Mouse (Mus musculus) midbrain, postnatal 0 days (tissue): Measurements from ENCODE around the gene Nudt3. TPM values are rescaled to one million over a fixed set of nuclear protein-coding genes. Genes with fewer than 3 reads are reported as not detected.

Experiments used
- ATAC-seq: fragments of 200-750 bp; cut with Nextera tagmentation; 2 replicates; pipeline ENCODE4 v1.8.0; 2017; ENCODE audit warnings: moderate number of reproducible peaks, mild to moderate bottlenecking, moderate TSS enrichment, moderate library complexity; ENCODE audit not compliant: low FRiP score
- DNase-seq: peaks from one replicate; pipeline ENCODE4 v3.0.0-alpha.2; 2015; ENCODE audit warnings: low spot score
- H3K27ac ChIP-seq: fragments of 300-500 bp; sonication (generic); 2 replicates; pipeline ENCODE4 v1.5.1; 2014; ENCODE audit warnings: low read depth, mild to moderate bottlenecking, low read length, mixed read lengths
- H3K27me3 ChIP-seq: fragments of 300-500 bp; sonication (generic); 2 replicates; pipeline ENCODE4 v1.6.1; 2014; ENCODE audit warnings: low read length, control low read depth, mixed read lengths; ENCODE audit not compliant: insufficient read depth
- H3K36me3 ChIP-seq: fragments of 300-500 bp; sonication (generic); 2 replicates; pipeline ENCODE4 v1.6.1; 2014; ENCODE audit warnings: low read length, control low read depth, mixed read lengths; ENCODE audit not compliant: insufficient read depth
- H3K4me1 ChIP-seq: fragments of 300-500 bp; sonication (generic); 2 replicates; pipeline ENCODE4 v1.6.1; 2014; ENCODE audit warnings: mild to moderate bottlenecking, control low read depth, antibody characterized with exemption, low read length, mixed read lengths; ENCODE audit not compliant: insufficient read depth
- H3K4me2 ChIP-seq: fragments of 300-500 bp; sonication (generic); 2 replicates; pipeline ENCODE4 v1.6.1; 2014; ENCODE audit warnings: low read depth, mild to moderate bottlenecking, low read length, mixed read lengths; ENCODE audit not compliant: poor library complexity, severe bottlenecking
- H3K4me3 ChIP-seq: fragments of 300-500 bp; sonication (generic); 2 replicates; pipeline ENCODE4 v1.5.1; 2014; ENCODE audit warnings: low read depth, mild to moderate bottlenecking, low read length, moderate library complexity
- H3K9ac ChIP-seq: fragments of 300-500 bp; sonication (generic); replicated peaks from 2 replicates; pipeline ENCODE4 v1.6.1; 2014; ENCODE audit warnings: mild to moderate bottlenecking, low read length, moderate library complexity, mixed read lengths; ENCODE audit not compliant: poor library complexity, severe bottlenecking
- H3K9me3 ChIP-seq: fragments of 300-500 bp; sonication (generic); 2 replicates; pipeline ENCODE4 v1.6.1; 2016; ENCODE audit warnings: low read length, control low read depth
- CTCF ChIP-seq: IDR thresholded peaks from 2 replicates; pipeline ENCODE4 v1.5.1; 2016; ENCODE audit warnings: antibody characterized with exemption, mild to moderate bottlenecking
- WGBS: fragments of 180-500 bp; shearing (Covaris S2); extraction: QIAGEN DNeasy Blood & Tissue Kit; methylation state at CpG from one replicate; pipeline ENCODE4 v1.1.7; 2014; 5-methylcytosine and 5-hydroxymethylcytosine counted together
- polyA plus RNA-seq: library from polyadenylated mRNA; unstranded; fragments of >200 nt; fragmentation: Nextera tagmentation; extraction: Ambion mirVana; gene quantifications from 2 replicates; pipeline ENCODE4 v1.2.1, GENCODE M21; 2015
- total RNA-seq: library from RNA; depleted of rRNA; stranded (reverse); fragments of >200 nt; gene quantifications from 2 replicates; pipeline ENCODE4 v1.2.3, GENCODE M21; 2014

The Nudt3 gene
- total and polyA plus RNA-seq, 2 experiments from 2014 or later = 203 to 280 TPM

- H3K9me3 ChIP-seq = no peaks in the 10 kb centered on the region
- no peak overlapping the region for H3K4me2 ChIP-seq
- no peaks in the 10 kb centered on the region for H3K27me3 ChIP-seq
- H3K9ac ChIP-seq = no peak overlapping the region
- no peaks in the 10 kb centered on the region for H3K4me1 ChIP-seq
- TF ChIP-seq CTCF = no peak
- H3K4me3 ChIP-seq = no peak overlapping the region
- no peak overlapping the region for H3K27ac ChIP-seq
- H3K36me3 ChIP-seq = no peaks in the 10 kb centered on the region
- no peak for ATAC-seq
- WGBS = 72% methylated on average over 9 of the region's 9 CpGs
- no peak for DNase-seq
Measured at GRCm38 (mm10) chr17:27547253-27547868, 75.9 kb downstream of the Nudt3 start.

GRCm38 (mm10) chr17:27546574-27547085, 76.7 kb downstream of the Nudt3 start:
- Histone ChIP-seq H3K4me2 (no peak overlapping the region), H3K36me3 (no peaks in the 10 kb centered on the region), H3K4me3 (no peak overlapping the region), H3K27me3 (no peaks in the 10 kb centered on the region), H3K27ac (no peak overlapping the region), H3K9me3 (no peaks in the 10 kb centered on the region), H3K4me1 (no peaks in the 10 kb centered on the region), H3K9ac (no peak overlapping the region)
- DNase-seq (no peak), ATAC-seq (no peak)
- WGBS = 68% methylated on average over 7 of the region's 7 CpGs
- no peak for TF ChIP-seq CTCF

- no peak for TF ChIP-seq CTCF
- WGBS = 45% methylated on average over 12 of the region's 12 CpGs
- no peaks in the 10 kb centered on the region for H3K36me3 ChIP-seq
- H3K9ac ChIP-seq = no peak overlapping the region
- H3K4me1 ChIP-seq = no peaks in the 10 kb centered on the region
- no peak overlapping the region for H3K4me2 ChIP-seq
- no peaks in the 10 kb centered on the region for H3K27me3 ChIP-seq
- DNase-seq (no peak), ATAC-seq (no peak)
- H3K9me3 ChIP-seq = no peaks in the 10 kb centered on the region
- no peak overlapping the region for H3K4me3 ChIP-seq
- H3K27ac ChIP-seq = no peak overlapping the region
Measured at GRCm38 (mm10) chr17:27545991-27546390, 77.3 kb downstream of the Nudt3 start.

GRCm38 (mm10) chr17:27544551-27544950, 78.7 kb downstream of the Nudt3 start:
- no peak overlapping the region for H3K4me3 ChIP-seq
- H3K4me1 ChIP-seq = no peaks in the 10 kb centered on the region
- H3K4me2 ChIP-seq = no peak overlapping the region
- no peak for DNase-seq
- no peak for ATAC-seq
- H3K36me3 ChIP-seq = no peaks in the 10 kb centered on the region
- H3K27ac ChIP-seq = no peak overlapping the region
- no peak overlapping the region for H3K9ac ChIP-seq
- no peak for TF ChIP-seq CTCF
- no peaks in the 10 kb centered on the region for H3K9me3 ChIP-seq
- H3K27me3 ChIP-seq = no peaks in the 10 kb centered on the region
- WGBS = 81% methylated on average over 11 of the region's 11 CpGs

GRCm38 (mm10) chr17:27541984-27542383, 81.3 kb downstream of the Nudt3 start:
- ATAC-seq (no peak), DNase-seq (no peak)
- H3K4me3 ChIP-seq = no peak overlapping the region
- no peaks in the 10 kb centered on the region for H3K9me3 ChIP-seq
- no peak overlapping the region for H3K9ac ChIP-seq
- H3K36me3 ChIP-seq = no peaks in the 10 kb centered on the region
- H3K4me1 ChIP-seq = no peaks in the 10 kb centered on the region
- H3K4me2 ChIP-seq = no peak overlapping the region
- H3K27ac ChIP-seq = no peak overlapping the region
- 79% methylated on average over 3 of the region's 3 CpGs for WGBS
- H3K27me3 ChIP-seq = no peaks in the 10 kb centered on the region
- no peak for TF ChIP-seq CTCF

- no peak for TF ChIP-seq CTCF
- 80% methylated on average over 2 of the region's 2 CpGs for WGBS
- Histone ChIP-seq H3K4me2 (no peak overlapping the region), H3K9ac (no peak overlapping the region), H3K9me3 (no peaks in the 10 kb centered on the region), H3K36me3 (no peaks in the 10 kb centered on the region), H3K4me3 (no peak overlapping the region), H3K4me1 (no peaks in the 10 kb centered on the region), H3K27me3 (no peaks in the 10 kb centered on the region), H3K27ac (no peak overlapping the region)
- ATAC-seq (no peak), DNase-seq (no peak)
Measured at GRCm38 (mm10) chr17:27541261-27541660, 82.0 kb downstream of the Nudt3 start.
